Mouse (Mus musculus): ENCODE results near the gene H2-Ab1.
"Not testable (repeated sequence)": the region's sequence is repeated elsewhere in the genome, so short reads cannot be mapped to it uniquely, and the experiment has no call there.

H2-Ab1 gene

GRCm38 (mm10) chr17:34305380-34306030 lies 48.0 kb downstream of the H2-Ab1 start, which contains the start of gene H2-Eb1:
Gene H2-Eb1, plus strand, starts transcription at chr17:34305867.
- CTCF ChIA-PET: interaction anchor here (0.7 to 1.7 kb wide), 4 partner anchors 12 to 43 kb away, joined by 3 to 6 read pairs (median 4); partner anchors contain the start of gene H2-Aa

DNA sequence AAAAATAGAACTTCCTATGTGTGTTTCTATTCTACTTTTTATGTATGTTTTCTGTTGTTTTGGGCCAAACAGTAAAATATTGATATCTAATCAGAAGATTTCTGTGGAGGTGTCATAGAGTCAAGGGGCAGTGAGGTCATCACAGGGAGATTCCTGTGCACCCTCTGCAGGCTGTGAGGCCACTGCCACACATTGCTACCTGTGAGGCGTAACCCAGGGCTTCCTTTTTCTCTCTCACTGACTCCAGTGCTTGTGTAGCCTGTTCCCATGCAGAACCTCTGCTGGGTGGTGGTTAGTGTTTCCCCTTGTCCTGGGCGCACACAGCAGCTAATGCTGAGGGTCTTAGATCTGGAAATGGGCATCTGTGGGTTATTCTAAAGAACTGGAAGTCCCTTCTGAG lies 48.9 kb downstream of the H2-Ab1 start:
- CTCF ChIA-PET: no interaction called here

- CTCF ChIA-PET: interaction anchor here (0.7 kb wide), 1 partner anchor 23 kb away, joined by 3 read pairs; no protein-coding TSS in a partner anchor
These were observed 49.7 kb downstream of the H2-Ab1 start for GRCm38 (mm10) chr17:34307216-34307615.

DNA sequence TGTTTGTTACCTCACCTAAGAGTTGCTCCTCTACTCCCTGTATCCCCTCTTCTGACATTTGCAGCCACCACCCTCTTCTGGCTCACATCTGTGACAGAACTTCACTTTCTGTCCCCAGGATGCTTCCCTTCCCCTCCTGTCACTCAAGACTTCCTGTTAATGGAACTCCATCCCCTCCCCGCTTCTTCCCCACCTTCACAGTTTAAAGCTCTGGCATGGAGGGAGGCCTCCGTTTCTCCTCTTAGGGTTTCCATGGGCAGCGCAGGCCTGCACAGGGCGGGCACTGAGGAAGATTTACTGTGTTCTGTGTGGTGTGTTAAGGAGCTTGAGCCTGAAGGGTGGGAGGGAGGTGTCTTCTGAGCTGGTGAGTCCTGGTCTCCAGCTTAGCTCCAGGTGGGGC lies 50.7 kb downstream of the H2-Ab1 start:
- CTCF ChIA-PET: no interaction called here

- CTCF ChIA-PET: interaction anchor here (0.7 kb wide), 1 partner anchor 30 kb away, joined by 3 read pairs; no protein-coding TSS in a partner anchor
These were observed 51.7 kb downstream of the H2-Ab1 start for GRCm38 (mm10) chr17:34309225-34309624.

GRCm38 (mm10) chr17:34309683-34310385 lies 52.3 kb downstream of the H2-Ab1 start:
- CTCF ChIA-PET: interaction anchor here (0.7 kb wide), 1 partner anchor 29 kb away, joined by 3 read pairs; no protein-coding TSS in a partner anchor

- CTCF ChIA-PET: not testable (repeated sequence)
These were observed 53.0 kb downstream of the H2-Ab1 start for GRCm38 (mm10) chr17:34310526-34310925.

- CTCF ChIA-PET: interaction anchor here (0.7 to 1.6 kb wide), 2 partner anchors 15 to 21 kb away, joined by 3 to 5 read pairs; no protein-coding TSS in a partner anchor
These were observed 54.7 kb downstream of the H2-Ab1 start for GRCm38 (mm10) chr17:34312185-34312584.

- CTCF ChIA-PET: interaction anchor here (0.7 to 1.6 kb wide), 6 partner anchors 12 to 63 kb away, joined by 3 to 6 read pairs (median 4); partner anchors contain the start of gene H2-Eb2
These were observed 55.9 kb downstream of the H2-Ab1 start for GRCm38 (mm10) chr17:34313393-34313792.

- CTCF ChIA-PET: interaction anchor here (0.7 to 1.4 kb wide), 3 partner anchors 11 to 34 kb away, joined by 3 read pairs; partner anchors contain the start of gene H2-Eb2
These were observed 56.8 kb downstream of the H2-Ab1 start for GRCm38 (mm10) chr17:34314286-34314685.

DNA sequence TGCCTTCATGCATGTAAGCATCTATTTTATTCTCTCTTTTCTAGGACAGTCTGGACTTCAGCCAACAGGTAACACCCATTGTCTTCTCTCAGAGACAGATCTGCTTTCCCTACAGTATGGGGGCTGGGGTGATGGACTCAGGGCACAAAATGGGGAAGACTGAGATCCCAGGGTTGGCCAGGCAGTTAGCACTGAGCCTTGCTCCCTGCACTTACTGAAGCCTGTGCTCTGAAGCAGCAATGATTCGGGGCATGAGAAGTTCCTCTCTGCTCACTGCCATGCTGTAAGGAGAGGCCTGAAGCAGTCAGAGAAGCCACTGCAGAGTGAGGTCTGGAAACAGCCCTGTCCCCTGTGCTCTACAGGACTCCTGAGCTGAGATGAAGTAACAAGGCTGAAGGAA lies 58.0 kb downstream of the H2-Ab1 start:
- CTCF ChIA-PET: interaction anchor here (1.0 kb wide), 1 partner anchor 44 kb away, joined by 4 read pairs; no protein-coding TSS in a partner anchor

DNA sequence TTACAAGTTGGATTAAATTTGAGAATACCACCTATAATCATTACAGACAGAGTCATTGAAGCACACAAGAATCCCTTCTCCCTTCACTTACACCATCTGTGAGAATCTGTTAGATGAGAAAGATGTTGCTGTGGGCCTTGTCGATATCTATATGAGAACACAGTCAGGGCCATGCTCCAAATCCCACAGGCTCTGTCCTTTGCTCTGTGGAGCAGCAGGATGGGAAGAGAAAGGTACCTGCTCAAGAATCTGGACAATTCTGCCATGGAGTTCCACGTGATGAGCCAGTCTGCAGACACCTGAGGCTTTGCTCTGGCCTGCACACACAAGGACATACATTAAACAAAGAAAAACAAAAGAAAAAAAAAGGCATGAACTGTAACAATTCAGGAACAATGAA lies 59.2 kb downstream of the H2-Ab1 start:
- CTCF ChIA-PET: no interaction called here

- CTCF ChIA-PET: no interaction called here
These were observed 59.8 kb downstream of the H2-Ab1 start for GRCm38 (mm10) chr17:34317275-34317674.
